Mouse (Mus musculus) stomach, embryonic 15.5 days (tissue): ENCODE results near the gene Cmtm1. TPM values are rescaled to one million over a fixed set of nuclear protein-coding genes. Genes with fewer than 3 reads are reported as not detected.
A peak's percentile ranks its signal among the peaks of the same experiment; 100 is the strongest.
"Not testable (repeated sequence)": the region's sequence is repeated elsewhere in the genome, so short reads cannot be mapped to it uniquely, and the experiment has no call there.

Experiments used
- ATAC-seq: fragments of 200-750 bp; cut with Nextera tagmentation; 2 replicates; pipeline ENCODE4 v1.8.0; 2017; ENCODE audit warnings: low read depth, moderate number of reproducible peaks, moderate TSS enrichment; ENCODE audit not compliant: insufficient read depth, low FRiP score
- H3K27ac ChIP-seq: fragments of 300-500 bp; sonication (generic); 2 replicates; pipeline ENCODE4 v1.5.1; 2015; ENCODE audit warnings: mild to moderate bottlenecking, inconsistent platforms
- H3K27me3 ChIP-seq: fragments of 300-500 bp; sonication (generic); replicated peaks from 2 replicates; pipeline ENCODE4 v1.6.1; 2015; ENCODE audit warnings: inconsistent platforms
- H3K36me3 ChIP-seq: fragments of 300-500 bp; sonication (generic); 2 replicates; pipeline ENCODE4 v1.6.1; 2015; ENCODE audit warnings: inconsistent platforms
- H3K4me1 ChIP-seq: fragments of 300-500 bp; sonication (generic); 2 replicates; pipeline ENCODE4 v1.6.1; 2015; ENCODE audit warnings: inconsistent platforms
- H3K4me2 ChIP-seq: fragments of 300-500 bp; sonication (generic); 2 replicates; pipeline ENCODE4 v1.6.1; 2015; ENCODE audit warnings: mild to moderate bottlenecking, inconsistent platforms
- H3K4me3 ChIP-seq: fragments of 300-500 bp; sonication (generic); replicated peaks from 2 replicates; pipeline ENCODE4 v1.5.1; 2015; ENCODE audit warnings: inconsistent platforms
- H3K9ac ChIP-seq: fragments of 300-500 bp; sonication (generic); 2 replicates; pipeline ENCODE4 v1.6.1; 2015; ENCODE audit warnings: inconsistent platforms
- H3K9me3 ChIP-seq: fragments of 300-500 bp; sonication (generic); 2 replicates; pipeline ENCODE4 v1.6.1; 2016; ENCODE audit warnings: inconsistent platforms
- WGBS: fragments of 180-500 bp; shearing (Covaris S2); methylation state at CpG from one replicate; pipeline ENCODE4 v1.1.7; 2015; 5-methylcytosine and 5-hydroxymethylcytosine counted together
- polyA plus RNA-seq: library from polyadenylated mRNA; unstranded; fragments of >200 nt; fragmentation: Nextera tagmentation; extraction: Ambion mirVana; gene quantifications from 2 replicates; pipeline ENCODE4 v1.2.1, GENCODE M21; 2015

The Cmtm1 gene
- not detected in 2 replicates for polyA plus RNA-seq

GRCm38 (mm10) chr8:104309441-104310155 is at the start of gene Cmtm1, which contains the start of gene Gm45711:
Gene Cmtm1 (minus strand): TSS chr8:104310145.
Gene Gm45711 (minus strand): TSS chr8:104310081.
- 88% methylated on average over 36 of the region's 36 CpGs for WGBS
- not testable (repeated sequence) for H3K27ac ChIP-seq, H3K4me3 ChIP-seq, H3K4me2 ChIP-seq, H3K9me3 ChIP-seq, H3K27me3 ChIP-seq, H3K9ac ChIP-seq, H3K4me1 ChIP-seq, H3K36me3 ChIP-seq
- peak; percentile 14; the same call in 1 of the 2 replicates for ATAC-seq

GRCm38 (mm10) chr8:104358637-104359036 is 48.7 kb upstream of the Cmtm1 start:
- WGBS, result 87% methylated on average over 3 of the region's 3 CpGs
- Histone ChIP-seq H3K4me1 (no peaks in the 10 kb centered on the region), H3K27ac (no peak overlapping the region)

GRCm38 (mm10) chr8:104354504-104354903 is 44.6 kb upstream of the Cmtm1 start:
- WGBS, result 89% methylated on average over 10 of the region's 10 CpGs
- Histone ChIP-seq H3K4me1 (no peaks in the 10 kb centered on the region), H3K9me3 (no peaks in the 10 kb centered on the region), H3K27ac (no peak overlapping the region), H3K27me3 (no peaks in the 10 kb centered on the region), H3K4me3 (no peak overlapping the region), H3K36me3 (peaks cover 16% of the 10 kb centered on the region; the same call in 1 of the 2 replicates), H3K4me2 (no peak overlapping the region), H3K9ac (no peak overlapping the region)
- ATAC-seq, result no peak

More at GRCm38 (mm10) chr8:104358637-104359036, 48.7 kb upstream of the Cmtm1 start:
- no peak overlapping the region for H3K9ac ChIP-seq
- H3K4me3 ChIP-seq, result no peak overlapping the region
- no peaks in the 10 kb centered on the region for H3K27me3 ChIP-seq
- H3K36me3 ChIP-seq, result peaks cover 12% of the 10 kb centered on the region; the same call in 1 of the 2 replicates
- no peaks in the 10 kb centered on the region for H3K9me3 ChIP-seq
- H3K4me2 ChIP-seq, result no peak overlapping the region
- ATAC-seq, result no peak

- H3K27ac ChIP-seq, result no peak overlapping the region
- H3K27me3 ChIP-seq, result no peaks in the 10 kb centered on the region
- H3K36me3 ChIP-seq, result peaks cover 16% of the 10 kb centered on the region; the same call in 1 of the 2 replicates
- no peak overlapping the region for H3K9ac ChIP-seq
- no peaks in the 10 kb centered on the region for H3K9me3 ChIP-seq
- 64% methylated on average over 5 of the region's 5 CpGs for WGBS
- H3K4me1 ChIP-seq, result no peaks in the 10 kb centered on the region
- no peak overlapping the region for H3K4me3 ChIP-seq
- no peak overlapping the region for H3K4me2 ChIP-seq
- no peak for ATAC-seq
Measured at GRCm38 (mm10) chr8:104353186-104353585, 43.2 kb upstream of the Cmtm1 start.

GRCm38 (mm10) chr8:104350047-104350446 is 40.1 kb upstream of the Cmtm1 start:
- Histone ChIP-seq H3K27ac (no peak overlapping the region), H3K9me3 (no peaks in the 10 kb centered on the region), H3K4me1 (no peaks in the 10 kb centered on the region), H3K4me2 (no peak overlapping the region), H3K27me3 (no peaks in the 10 kb centered on the region), H3K4me3 (no peak overlapping the region), H3K36me3 (peaks cover 25% of the 10 kb centered on the region), H3K9ac (no peak overlapping the region)
- ATAC-seq, result no peak
- 68% methylated on average over 13 of the region's 13 CpGs for WGBS

GRCm38 (mm10) chr8:104348971-104349370 is 39.0 kb upstream of the Cmtm1 start:
- Histone ChIP-seq H3K4me1 (no peaks in the 10 kb centered on the region), H3K9me3 (no peaks in the 10 kb centered on the region), H3K36me3 (peaks cover 18% of the 10 kb centered on the region), H3K27ac (no peak overlapping the region), H3K4me3 (no peak overlapping the region), H3K9ac (no peak overlapping the region), H3K27me3 (no peaks in the 10 kb centered on the region), H3K4me2 (no peak overlapping the region)
- no peak for ATAC-seq
- WGBS, result 77% methylated on average over 5 of the region's 5 CpGs

GRCm38 (mm10) chr8:104346706-104347105 is 36.8 kb upstream of the Cmtm1 start:
- WGBS, result 63% methylated on average over 12 of the region's 12 CpGs
- H3K27me3 ChIP-seq, result no peaks in the 10 kb centered on the region

GRCm38 (mm10) chr8:104344622-104345021 is 34.7 kb upstream of the Cmtm1 start:
- no peak overlapping the region for H3K27ac ChIP-seq
- 82% methylated on average over 5 of the region's 5 CpGs for WGBS

More at GRCm38 (mm10) chr8:104346706-104347105, 36.8 kb upstream of the Cmtm1 start:
- H3K4me1 ChIP-seq, result peaks cover 7% of the 10 kb centered on the region; the same call in 1 of the 2 replicates
- H3K9ac ChIP-seq, result no peak overlapping the region
- no peak for ATAC-seq
- H3K27ac ChIP-seq, result no peak overlapping the region
- peaks cover 14% of the 10 kb centered on the region for H3K36me3 ChIP-seq
- no peak overlapping the region for H3K4me2 ChIP-seq
- no peaks in the 10 kb centered on the region for H3K9me3 ChIP-seq
- H3K4me3 ChIP-seq, result no peak overlapping the region

GRCm38 (mm10) chr8:104343957-104344356 is 34.0 kb upstream of the Cmtm1 start:
- no peak overlapping the region for H3K9ac ChIP-seq
- peaks cover 14% of the 10 kb centered on the region for H3K36me3 ChIP-seq
- 16% methylated on average over 7 of the region's 7 CpGs for WGBS
- no peak overlapping the region for H3K27ac ChIP-seq
- no peaks in the 10 kb centered on the region for H3K9me3 ChIP-seq
- peaks cover 15% of the 10 kb centered on the region; the same call in 1 of the 2 replicates for H3K4me1 ChIP-seq
- peak; percentile 50 for ATAC-seq
- no peak overlapping the region for H3K4me3 ChIP-seq
- H3K4me2 ChIP-seq, result no peak overlapping the region
- H3K27me3 ChIP-seq, result no peaks in the 10 kb centered on the region

More at GRCm38 (mm10) chr8:104344622-104345021, 34.7 kb upstream of the Cmtm1 start:
- Histone ChIP-seq H3K36me3 (peaks cover 14% of the 10 kb centered on the region), H3K4me2 (no peak overlapping the region), H3K9me3 (no peaks in the 10 kb centered on the region), H3K4me3 (no peak overlapping the region), H3K27me3 (no peaks in the 10 kb centered on the region), H3K9ac (no peak overlapping the region), H3K4me1 (peaks cover 15% of the 10 kb centered on the region; the same call in 1 of the 2 replicates)
- ATAC-seq, result no peak

- H3K4me2 ChIP-seq, result no peak overlapping the region
- 60% methylated on average over 5 of the region's 5 CpGs for WGBS
Measured at GRCm38 (mm10) chr8:104342426-104342825, 32.5 kb upstream of the Cmtm1 start.

GRCm38 (mm10) chr8:104341678-104342077 is 31.7 kb upstream of the Cmtm1 start:
- peaks cover 5% of the 10 kb centered on the region; the same call in 1 of the 2 replicates for H3K36me3 ChIP-seq
- peaks cover 15% of the 10 kb centered on the region; the same call in 1 of the 2 replicates for H3K4me1 ChIP-seq
- peak overlapping the region; percentile 72 for H3K4me3 ChIP-seq
- no peaks in the 10 kb centered on the region for H3K27me3 ChIP-seq
- no peak overlapping the region for H3K9ac ChIP-seq
- 43% methylated on average over 6 of the region's 6 CpGs for WGBS
- no peak for ATAC-seq
- H3K9me3 ChIP-seq, result no peaks in the 10 kb centered on the region
- peak overlapping the region; percentile 90; the same call in 1 of the 2 replicates for H3K27ac ChIP-seq
- peak overlapping the region; percentile 80 for H3K4me2 ChIP-seq

More at GRCm38 (mm10) chr8:104342426-104342825, 32.5 kb upstream of the Cmtm1 start:
- Histone ChIP-seq H3K9ac (no peak overlapping the region), H3K27me3 (no peaks in the 10 kb centered on the region), H3K4me3 (no peak overlapping the region), H3K36me3 (peaks cover 9% of the 10 kb centered on the region), H3K9me3 (no peaks in the 10 kb centered on the region), H3K4me1 (peaks cover 15% of the 10 kb centered on the region; the same call in 1 of the 2 replicates), H3K27ac (no peak overlapping the region)
- no peak for ATAC-seq

GRCm38 (mm10) chr8:104341106-104341561 is 31.2 kb upstream of the Cmtm1 start:
- 0% methylated on average over 24 of the region's 24 CpGs for WGBS
- Histone ChIP-seq H3K9ac (peak overlapping the region; percentile 81), H3K27me3 (no peaks in the 10 kb centered on the region), H3K9me3 (no peaks in the 10 kb centered on the region), H3K4me3 (peak overlapping the region; percentile 72), H3K4me1 (peaks cover 15% of the 10 kb centered on the region; the same call in 1 of the 2 replicates), H3K27ac (peak overlapping the region; percentile 90), H3K4me2 (peak overlapping the region; percentile 80), H3K36me3 (peaks cover 5% of the 10 kb centered on the region; the same call in 1 of the 2 replicates)
- ATAC-seq, result peak; percentile 63
